Mouse (Mus musculus): ENCODE data around the gene Gm614. TPM values are rescaled to one million over a fixed set of nuclear protein-coding genes. Genes with fewer than 3 reads are reported as not detected.

Gene Gm614
- polyA plus RNA-seq, 1 experiment from 2014 or later = not detected

DNA sequence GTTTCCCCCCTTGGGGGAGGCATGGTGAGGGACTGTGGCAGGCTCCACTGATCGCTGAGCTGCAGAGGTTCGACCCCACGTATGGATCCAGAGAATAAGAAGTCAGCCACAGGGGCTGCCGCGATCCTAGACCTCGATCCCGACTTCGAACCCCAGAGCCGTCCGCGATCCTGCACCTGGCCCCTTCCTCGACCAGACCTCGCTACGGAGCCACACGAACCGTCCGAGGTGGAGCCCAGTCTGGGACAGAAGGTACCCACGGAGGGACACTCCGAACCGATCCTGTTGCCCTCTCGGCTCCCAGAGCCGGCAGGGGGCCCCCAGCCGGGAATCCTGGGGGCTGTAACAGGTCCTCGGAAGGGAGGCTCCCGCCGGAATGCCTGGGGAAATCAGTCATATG lies 9.1 kb downstream of the Gm614 start:
- peak; percentile 24 for ATAC-seq (ENCODE audit: insufficient number of reproducible peaks, insufficient read depth, low FRiP score, low TSS enrichment)
- H3K27ac ChIP-seq = peak overlapping the region; percentile 69
- 16% methylated on average over 26 of the region's 26 CpGs for WGBS
- peak overlapping the region; percentile 52 for H3K4me3 ChIP-seq
- H3K9me3 ChIP-seq = no peaks in the 10 kb centered on the region
- peaks cover 7% of the 10 kb centered on the region; the same call in 1 of the 2 replicates for H3K4me1 ChIP-seq
- H3K4me2 ChIP-seq (replicated peaks) = peak overlapping the region; percentile 57
- peaks cover 10% of the 10 kb centered on the region; the same call in 1 of the 2 replicates for H3K36me3 ChIP-seq
- H3K27me3 ChIP-seq = no peaks in the 10 kb centered on the region; the same call in 1 of the 2 replicates
- peak overlapping the region; percentile 66 for H3K9ac ChIP-seq

DNA sequence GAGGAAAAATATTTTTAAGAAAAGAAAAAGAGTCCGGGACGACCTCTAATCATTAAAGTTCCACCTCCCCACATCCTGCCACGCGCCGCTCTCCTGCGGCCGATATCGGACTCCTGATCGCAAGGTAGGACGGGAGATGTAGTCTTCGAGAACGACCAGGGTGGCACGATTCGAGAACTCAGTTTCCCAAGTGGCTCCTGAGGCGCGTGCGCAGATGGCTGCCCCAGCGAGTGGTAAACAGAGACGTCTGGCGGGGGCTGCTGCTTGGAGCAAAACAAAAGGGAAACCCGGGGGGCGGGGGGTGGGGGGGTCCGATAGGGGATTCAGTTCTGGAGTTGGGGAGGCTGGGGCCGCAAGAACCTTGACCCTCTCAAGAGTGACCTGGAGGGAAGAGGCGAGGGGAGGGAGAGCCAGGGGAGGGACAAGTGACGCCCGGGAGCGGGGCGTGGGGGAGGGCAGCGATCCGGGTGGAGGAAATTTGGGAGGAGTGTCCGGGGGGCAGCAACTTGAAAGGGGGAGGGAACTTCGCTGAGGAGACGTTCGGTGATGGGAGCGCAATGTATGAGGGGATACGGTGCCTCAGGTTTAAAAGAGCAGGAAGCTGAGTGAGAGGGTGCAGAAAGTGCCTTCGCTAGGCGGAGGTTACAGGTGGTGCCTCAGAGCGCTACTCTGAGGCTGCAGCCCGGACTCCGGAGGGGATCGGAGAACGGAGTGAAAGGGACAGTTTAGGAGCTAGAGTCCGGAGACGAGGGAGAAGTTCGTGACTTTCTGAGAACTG lies 9.7 kb downstream of the Gm614 start, which contains the start of gene Foxo4:
Gene Foxo4, plus strand, starts transcription at position 577 of the 778 bp plus-strand sequence.
- H3K9ac ChIP-seq = peak within 1 kb of the TSS; percentile 66
- 18% methylated on average over 47 of the region's 47 CpGs for WGBS
- peak; percentile 88 for ATAC-seq (ENCODE audit: insufficient number of reproducible peaks, insufficient read depth, low FRiP score, low TSS enrichment)
- peak within 1 kb of the TSS; percentile 57 for H3K4me2 ChIP-seq (replicated peaks)
- peak within 1 kb of the TSS; percentile 69 for H3K27ac ChIP-seq
- H3K4me3 ChIP-seq = peak within 1 kb of the TSS; percentile 52
- peaks cover 7% of the 10 kb centered on the region; the same call in 1 of the 2 replicates for H3K4me1 ChIP-seq
- H3K27me3 ChIP-seq = no peaks in the 10 kb centered on the region; the same call in 1 of the 2 replicates
- H3K36me3 ChIP-seq = peaks cover 10% of the 10 kb centered on the region; the same call in 1 of the 2 replicates
- H3K9me3 ChIP-seq = no peaks in the 10 kb centered on the region

- WGBS = 25% methylated on average over 1 of the region's 1 CpGs
- Histone ChIP-seq H3K4me2 (replicated peaks) (no peak overlapping the region), H3K4me1 (no peaks in the 10 kb centered on the region), H3K9me3 (no peaks in the 10 kb centered on the region), H3K4me3 (no peak overlapping the region), H3K27me3 (0 out of 2 replicates have a peak, but pooled peaks cover 2% of the 10 kb centered on the region), H3K27ac (no peak overlapping the region), H3K36me3 (no peaks in the 10 kb centered on the region), H3K9ac (no peak overlapping the region)
- ATAC-seq (ENCODE audit: insufficient number of reproducible peaks, insufficient read depth, low FRiP score, low TSS enrichment) = no peak
These were observed 18.8 kb downstream of the Gm614 start for GRCm38 (mm10) chrX:101245011-101245410.

GRCm38 (mm10) chrX:101222796-101223162 lies 41.0 kb downstream of the Gm614 start:
- Histone ChIP-seq H3K36me3 (no peaks in the 10 kb centered on the region), H3K4me3 (peak overlapping the region; percentile 55), H3K9ac (peak overlapping the region; percentile 24; the same call in 1 of the 2 replicates), H3K27me3 (peaks cover 5% of the 10 kb centered on the region; the same call in 1 of the 2 replicates), H3K4me2 (replicated peaks) (peak overlapping the region; percentile 42), H3K4me1 (no peaks in the 10 kb centered on the region), H3K9me3 (no peaks in the 10 kb centered on the region), H3K27ac (peak overlapping the region; percentile 41; the same call in 1 of the 2 replicates)
- no peak for ATAC-seq (ENCODE audit: insufficient number of reproducible peaks, insufficient read depth, low FRiP score, low TSS enrichment)
- WGBS = 30% methylated on average over 7 of the region's 7 CpGs

- H3K36me3 ChIP-seq = no peaks in the 10 kb centered on the region
- H3K27me3 ChIP-seq = peaks cover 5% of the 10 kb centered on the region; the same call in 1 of the 2 replicates
- H3K4me2 ChIP-seq (replicated peaks) = peak within 1 kb of the TSS; percentile 51
- peak within 1 kb of the TSS; percentile 56 for H3K9ac ChIP-seq
- 23% methylated on average over 55 of the region's 55 CpGs for WGBS
- peak within 1 kb of the TSS; percentile 72 for H3K27ac ChIP-seq
- no peaks in the 10 kb centered on the region for H3K9me3 ChIP-seq
- peak within 1 kb of the TSS; percentile 55 for H3K4me3 ChIP-seq
- ATAC-seq (ENCODE audit: insufficient number of reproducible peaks, insufficient read depth, low FRiP score, low TSS enrichment) = peak; percentile 97
- no peaks in the 10 kb centered on the region for H3K4me1 ChIP-seq
These were observed 41.7 kb downstream of the Gm614 start, which contains the start of gene Snx12 for GRCm38 (mm10) chrX:101221834-101222795. Snx12 (minus strand) TSS chrX:101222563.

Other genes starting within 250 kb of the Gm614 start
- gene Tex11, start 204.3 kb downstream of the Gm614 start, polyA plus RNA-seq (2016; fragmentation: Nextera tagmentation; extraction: Ambion mirVana) = 0.18 TPM in 1 of 2 replicates, not detected in the other
- gene Slc7a3, start 178.0 kb downstream of the Gm614 start, polyA plus RNA-seq (2016; fragmentation: Nextera tagmentation; extraction: Ambion mirVana) = 1.5 TPM in 2 replicates
- gene Snx12, start 41.4 kb downstream of the Gm614 start, polyA plus RNA-seq (2016; fragmentation: Nextera tagmentation; extraction: Ambion mirVana) = 56.7 and 57.2 TPM in 2 replicates
- 2.6 and 3.4 TPM in 2 replicates for gene Foxo4, start 9.5 kb downstream of the Gm614 start, polyA plus RNA-seq (2016; fragmentation: Nextera tagmentation; extraction: Ambion mirVana)
- gene Il2rg, start 4.3 kb upstream of the Gm614 start, polyA plus RNA-seq (2016; fragmentation: Nextera tagmentation; extraction: Ambion mirVana) = 5.4 and 5.5 TPM in 2 replicates
- not detected in 2 replicates for gene Gm20489, start 5.0 kb upstream of the Gm614 start, polyA plus RNA-seq (2016; fragmentation: Nextera tagmentation; extraction: Ambion mirVana)
- 37.2 and 39.4 TPM in 2 replicates for gene Med12, start 10.0 kb upstream of the Gm614 start, polyA plus RNA-seq (2016; fragmentation: Nextera tagmentation; extraction: Ambion mirVana)
- gene Nlgn3, start 35.2 kb upstream of the Gm614 start, polyA plus RNA-seq (2016; fragmentation: Nextera tagmentation; extraction: Ambion mirVana) = 15.3 and 18.0 TPM in 2 replicates
- gene Gjb1, start 112.4 kb upstream of the Gm614 start, polyA plus RNA-seq (2016; fragmentation: Nextera tagmentation; extraction: Ambion mirVana) = not detected in 2 replicates
- 40.9 and 46.0 TPM in 2 replicates for gene Zmym3, start 156.9 kb upstream of the Gm614 start, polyA plus RNA-seq (2016; fragmentation: Nextera tagmentation; extraction: Ambion mirVana)
- 527 and 544 TPM in 2 replicates for gene Nono, start 165.3 kb upstream of the Gm614 start, polyA plus RNA-seq (2016; fragmentation: Nextera tagmentation; extraction: Ambion mirVana)
- gene Itgb1bp2, start 185.1 kb upstream of the Gm614 start, polyA plus RNA-seq (2016; fragmentation: Nextera tagmentation; extraction: Ambion mirVana) = 7.2 and 7.9 TPM in 2 replicates